Mouse (Mus musculus): ENCODE results near the gene Troap.

GRCm38 (mm10) chr15:99071988-99072387 lies 2.4 kb upstream of the Troap start:
- TF ChIP-seq CTCF (IDR thresholded peaks at IDR 0.05; ENCODE audit: low read depth) (peak; percentile 45), EP300 (optimal IDR thresholded peaks at IDR 0.05) (no peak)

Data from stomach, postnatal 0 days (tissue).